Mouse (Mus musculus) lung, embryonic 15.5 days (tissue): Measurements from ENCODE around the gene Gnrhr. TPM values are rescaled to one million over a fixed set of nuclear protein-coding genes. Genes with fewer than 3 reads are reported as not detected.

Source experiments
- polyA plus RNA-seq: library from polyadenylated mRNA; unstranded; fragments of >200 nt; fragmentation: Nextera tagmentation; extraction: Ambion mirVana; gene quantifications from 2 replicates; pipeline ENCODE4 v1.2.1, GENCODE M21; 2015

Gnrhr gene
- polyA plus RNA-seq, 1 experiment from 2014 or later, result 0.06 TPM

Other genes starting within 250 kb of the Gnrhr start
- 35.5 and 38.5 TPM in 2 replicates for gene Cenpc1, start 132.3 kb downstream of the Gnrhr start, polyA plus RNA-seq
- 0.45 and 1.4 TPM in 2 replicates for gene Stap1, start 126.2 kb downstream of the Gnrhr start, polyA plus RNA-seq
- gene Uba6, start 25.1 kb downstream of the Gnrhr start, polyA plus RNA-seq, result 10.2 and 11.4 TPM in 2 replicates
- not detected in 2 replicates for gene Tmprss11c, start 91.4 kb upstream of the Gnrhr start, polyA plus RNA-seq
- gene Tmprss11d, start 175.5 kb upstream of the Gnrhr start, polyA plus RNA-seq, result 0.05 TPM in 1 of 2 replicates, not detected in the other